Mouse (Mus musculus) cortical plate, adult 2 months (tissue): ENCODE measurements around the gene Unc5a.

Experiments used
- CTCF ChIP-seq: fragments of 200-500 bp; IDR thresholded peaks from 2 replicates; pipeline ENCODE4 v1.5.1; 2011; ENCODE audit warnings: mild to moderate bottlenecking, control low read depth, low read length; ENCODE audit not compliant: insufficient read depth; ENCODE audit errors: extremely low read depth
- POLR2A ChIP-seq: fragments of 200-500 bp; IDR thresholded peaks from 2 replicates; pipeline ENCODE4 v1.6.1; 2011; ENCODE audit warnings: mild to moderate bottlenecking, low read length, control low read depth; ENCODE audit not compliant: insufficient read depth; ENCODE audit errors: extremely low read depth

- no peak for TF ChIP-seq CTCF
- TF ChIP-seq POLR2A, result no peak
These were observed 2.0 kb downstream of the Unc5a start for GRCm38 (mm10) chr13:54951166-54951565.
